Comparison of ENCODE assay signal across 11 mouse cellular contexts in the genomic region with DNA sequence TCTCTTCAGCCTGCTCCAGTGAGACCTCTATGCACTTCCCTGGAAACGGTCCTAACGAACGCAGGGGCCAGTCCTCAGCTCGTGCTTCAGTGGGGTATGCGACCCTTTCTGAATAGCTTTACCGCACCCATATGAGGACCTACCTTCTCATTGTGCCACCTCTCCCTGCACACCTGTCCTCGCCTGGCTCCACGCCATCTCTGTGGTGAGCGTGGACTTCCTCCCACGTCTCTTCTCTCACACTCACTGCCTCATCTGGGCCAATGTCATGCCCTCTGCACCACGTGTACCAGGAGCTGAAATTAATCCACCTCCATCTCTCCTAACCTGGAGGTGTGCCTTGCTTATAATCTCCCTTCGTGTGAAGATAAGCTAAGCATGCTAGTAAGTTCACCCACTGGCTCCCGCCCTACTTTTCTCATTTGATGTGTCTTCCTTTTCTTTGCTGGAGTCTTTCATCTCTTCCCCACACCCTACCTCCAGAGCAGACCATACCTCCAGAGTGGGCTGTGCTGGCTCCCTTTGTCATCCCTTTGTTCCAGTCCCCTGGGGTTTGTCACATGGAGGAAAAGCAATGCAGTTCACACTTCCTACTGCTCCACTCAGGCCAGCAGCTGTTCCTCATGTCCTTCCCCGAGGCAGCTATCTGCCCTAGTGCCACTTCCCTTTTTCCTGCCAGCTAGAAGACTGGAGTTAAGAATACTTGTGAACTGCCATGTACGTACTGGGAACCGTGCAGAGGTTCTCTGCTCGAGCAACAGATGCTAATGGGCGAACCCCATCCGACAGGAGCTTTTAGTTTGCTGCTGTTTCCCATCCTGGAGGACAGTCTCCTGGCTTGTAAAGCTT. TPM values are rescaled to one million over a fixed set of nuclear protein-coding genes. Genes with fewer than 3 reads are reported as not detected.
DNase-seq lines count a peak whose midpoint lies in the region; ATAC-seq lines count a peak whose summit lies in the region.
"Had no signal": no experiment of that assay in that cellular context is flagged by ENCODE, and none has a peak within 500 bp of the region (broad histone marks: within the 10 kb centered on the region; RNA-seq: fewer than 3 reads in every experiment).

No protein-coding gene starts in this region.

- no peak for ATAC-seq in embryonic facial prominence, embryonic 14.5 days (ENCODE audit: low read depth)
- ATAC-seq in limb, embryonic 13.5 days (ENCODE audit: low FRiP score, low read depth): 0 out of 2 replicates have a peak, but pooled peaks have one; percentile 35
- ATAC-seq in intestine, embryonic 15.5 days: no peak

- no peaks in the 10 kb centered on the region for H3K27me3 ChIP-seq in embryonic facial prominence, embryonic 14.5 days (replicated peaks; ENCODE audit: control insufficient read depth, insufficient read depth, low read length)
- H3K27me3 ChIP-seq in embryonic facial prominence, embryonic 10.5 days (replicated peaks; ENCODE audit: low read depth, poor library complexity, severe bottlenecking): no peaks in the 10 kb centered on the region
- no peaks in the 10 kb centered on the region for H3K27me3 ChIP-seq in limb, embryonic 13.5 days
- H3K27me3 ChIP-seq in limb, embryonic 10.5 days (ENCODE audit: low read depth, poor library complexity, severe bottlenecking): no peaks in the 10 kb centered on the region
- H3K27me3 ChIP-seq in intestine, embryonic 15.5 days (replicated peaks): no peaks in the 10 kb centered on the region

- DNase-seq in embryonic facial prominence, embryonic 14.5 days (ENCODE audit: low spot score): peak; percentile 16
- DNase-seq in embryonic facial prominence, embryonic 10.5 days (ENCODE audit: low spot score): no peak
- DNase-seq in limb, embryonic 10.5 days (ENCODE audit: low spot score): no peak
- DNase-seq in cerebellum, adult 9-11 months: peak; percentile 55
- peak; percentile 25 to 36 for DNase-seq in monocyte, adult 2 months (ENCODE audit: low read depth in 1 of 2, low spot score in 2 of 2)
- DNase-seq in ovary, adult 18-20 months (ENCODE audit: low spot score): no peak
- DNase-seq: adrenal gland, adult 8-10 months; right cerebral cortex, postnatal 25 days had no signal

- 80% methylated on average over 19 of the region's 19 CpGs for WGBS in embryonic facial prominence, embryonic 14.5 days
- WGBS in embryonic facial prominence, embryonic 10.5 days: 83% methylated on average over 19 of the region's 19 CpGs
- 71% methylated on average over 19 of the region's 19 CpGs for WGBS in limb, embryonic 13.5 days
- 73% methylated on average over 19 of the region's 19 CpGs for WGBS in limb, embryonic 10.5 days
- 67% methylated on average over 19 of the region's 19 CpGs for WGBS in intestine, embryonic 15.5 days

- no peak overlapping the region for H3K4me2 ChIP-seq in embryonic facial prominence, embryonic 14.5 days (ENCODE audit: low read depth, low read length)
- no peak overlapping the region for H3K4me2 ChIP-seq in limb, embryonic 13.5 days (replicated peaks)
- no peak overlapping the region for H3K4me2 ChIP-seq in intestine, embryonic 15.5 days (replicated peaks)

- H3K36me3 ChIP-seq in embryonic facial prominence, embryonic 14.5 days (ENCODE audit: control insufficient read depth, insufficient read depth, low read length): peaks cover 28% of the 10 kb centered on the region
- peaks cover 47% of the 10 kb centered on the region for H3K36me3 ChIP-seq in embryonic facial prominence, embryonic 10.5 days (replicated peaks)
- H3K36me3 ChIP-seq in limb, embryonic 13.5 days: peaks cover 29% of the 10 kb centered on the region; the same call in 1 of the 2 replicates
- H3K36me3 ChIP-seq in limb, embryonic 10.5 days: peaks cover 38% of the 10 kb centered on the region
- H3K36me3 ChIP-seq in intestine, embryonic 15.5 days: no peaks in the 10 kb centered on the region

- no peak overlapping the region for H3K4me3 ChIP-seq in embryonic facial prominence, embryonic 14.5 days (ENCODE audit: low read depth, low read length)
- H3K4me3 ChIP-seq in embryonic facial prominence, embryonic 10.5 days: no peak overlapping the region
- no peak overlapping the region for H3K4me3 ChIP-seq in limb, embryonic 13.5 days
- H3K4me3 ChIP-seq in limb, embryonic 10.5 days: no peak overlapping the region
- H3K4me3 ChIP-seq in intestine, embryonic 15.5 days (replicated peaks): no peak overlapping the region

- H3K4me1 ChIP-seq in embryonic facial prominence, embryonic 14.5 days (ENCODE audit: control insufficient read depth, insufficient read depth, low read length): peaks cover 5% of the 10 kb centered on the region; the same call in 1 of the 2 replicates
- no peaks in the 10 kb centered on the region; the same call in 1 of the 2 replicates for H3K4me1 ChIP-seq in embryonic facial prominence, embryonic 10.5 days
- H3K4me1 ChIP-seq in limb, embryonic 13.5 days: peaks cover 26% of the 10 kb centered on the region
- H3K4me1 ChIP-seq in limb, embryonic 10.5 days: no peaks in the 10 kb centered on the region
- H3K4me1 ChIP-seq in intestine, embryonic 15.5 days (replicated peaks): no peaks in the 10 kb centered on the region; the same call in 1 of the 2 replicates

- no peak overlapping the region for H3K27ac ChIP-seq in embryonic facial prominence, embryonic 14.5 days (replicated peaks; ENCODE audit: low read depth, low read length)
- H3K27ac ChIP-seq in embryonic facial prominence, embryonic 10.5 days (replicated peaks): no peak overlapping the region
- H3K27ac ChIP-seq in limb, embryonic 13.5 days: no peak overlapping the region
- H3K27ac ChIP-seq in limb, embryonic 10.5 days: no peak overlapping the region
- H3K27ac ChIP-seq in intestine, embryonic 15.5 days: no peak overlapping the region

- H3K9ac ChIP-seq in embryonic facial prominence, embryonic 14.5 days (ENCODE audit: low read depth, low read length): no peak overlapping the region
- H3K9ac ChIP-seq in limb, embryonic 13.5 days: no peak overlapping the region
- no peak overlapping the region for H3K9ac ChIP-seq in intestine, embryonic 15.5 days

- H3K9me3 ChIP-seq in embryonic facial prominence, embryonic 14.5 days (ENCODE audit: control insufficient read depth, low read length): no peaks in the 10 kb centered on the region
- H3K9me3 ChIP-seq in embryonic facial prominence, embryonic 10.5 days: no peaks in the 10 kb centered on the region
- H3K9me3 ChIP-seq in limb, embryonic 13.5 days: no peaks in the 10 kb centered on the region
- no peaks in the 10 kb centered on the region for H3K9me3 ChIP-seq in limb, embryonic 10.5 days (replicated peaks)
- H3K9me3 ChIP-seq in intestine, embryonic 15.5 days: no peaks in the 10 kb centered on the region

RNA-seq across cellular contexts. Expression of a gene that starts 32.0 kb away (rescaled TPM):
- 49.5 and 56.0 TPM in 2 replicates for polyA plus RNA-seq in embryonic facial prominence, embryonic 14.5 days (2014; fragmentation: Nextera tagmentation; extraction: Ambion mirVana)
- 89.1 and 91.8 TPM in 2 replicates for polyA plus RNA-seq in embryonic facial prominence, embryonic 10.5 days (2016; fragmentation: Nextera tagmentation; extraction: Ambion mirVana)
- 63.5 and 72.1 TPM in 2 replicates for polyA plus RNA-seq in limb, embryonic 13.5 days (2015; fragmentation: Nextera tagmentation; extraction: Ambion mirVana)
- 73.3 and 78.9 TPM in 2 replicates for polyA plus RNA-seq in limb, embryonic 10.5 days (2016; fragmentation: Nextera tagmentation; extraction: Ambion mirVana)
- polyA plus RNA-seq in intestine, embryonic 15.5 days (2015; fragmentation: Nextera tagmentation; extraction: Ambion mirVana): 47.7 and 54.8 TPM in 2 replicates

RNA-seq across cellular contexts. Expression of a gene that starts 54.9 kb away (rescaled TPM):
- 5.2 and 5.7 TPM in 2 replicates for polyA plus RNA-seq in embryonic facial prominence, embryonic 14.5 days (2014; fragmentation: Nextera tagmentation; extraction: Ambion mirVana)
- polyA plus RNA-seq in embryonic facial prominence, embryonic 10.5 days (2016; fragmentation: Nextera tagmentation; extraction: Ambion mirVana): 1.2 and 1.7 TPM in 2 replicates
- polyA plus RNA-seq in limb, embryonic 13.5 days (2015; fragmentation: Nextera tagmentation; extraction: Ambion mirVana): 1.8 and 2.2 TPM in 2 replicates
- 0.44 and 1.2 TPM in 2 replicates for polyA plus RNA-seq in limb, embryonic 10.5 days (2016; fragmentation: Nextera tagmentation; extraction: Ambion mirVana)
- 0.38 and 0.40 TPM in 2 replicates for polyA plus RNA-seq in intestine, embryonic 15.5 days (2015; fragmentation: Nextera tagmentation; extraction: Ambion mirVana)
- polyA plus RNA-seq: C2C12 had no signal

Comparison
In these comparisons a context has a peak if more than half of its experiments do, and no peak if none do; other contexts are left out.
1. DNase-seq: peak in embryonic facial prominence, embryonic 14.5 days (single experiment), cerebellum, adult 9-11 months (single experiment) and monocyte, adult 2 months (2 of 2); none in embryonic facial prominence, embryonic 10.5 days (single experiment), limb, embryonic 10.5 days (single experiment) and ovary, adult 18-20 months (single experiment).